Mouse (Mus musculus) embryonic facial prominence, embryonic 14.5 days (tissue): ENCODE data around the gene Ccdc97. TPM values are rescaled to one million over a fixed set of nuclear protein-coding genes. Genes with fewer than 3 reads are reported as not detected.

Source experiments
- ATAC-seq: fragments of 200-750 bp; cut with Nextera tagmentation; 2 replicates; pipeline ENCODE4 v1.8.0; 2017; ENCODE audit warnings: low read depth, moderate number of reproducible peaks, moderate TSS enrichment
- DNase-seq: peaks from one replicate; pipeline ENCODE4 v3.0.0-alpha.2; 2015; ENCODE audit warnings: low spot score
- H3K27ac ChIP-seq: fragments of 300-500 bp; sonication (generic); replicated peaks from 2 replicates; pipeline ENCODE4 v1.5.1; 2014; ENCODE audit warnings: low read depth, mild to moderate bottlenecking, low read length, moderate library complexity
- H3K27me3 ChIP-seq: fragments of 300-500 bp; sonication (generic); replicated peaks from 2 replicates; pipeline ENCODE4 v1.6.1; 2014; ENCODE audit warnings: low read length; ENCODE audit not compliant: control insufficient read depth, insufficient read depth
- H3K36me3 ChIP-seq: fragments of 300-500 bp; sonication (generic); 2 replicates; pipeline ENCODE4 v1.6.1; 2014; ENCODE audit warnings: low read length, mixed read lengths; ENCODE audit not compliant: control insufficient read depth, insufficient read depth
- H3K4me1 ChIP-seq: fragments of 300-500 bp; sonication (generic); 2 replicates; pipeline ENCODE4 v1.6.1; 2014; ENCODE audit warnings: antibody characterized with exemption, low read length; ENCODE audit not compliant: control insufficient read depth, insufficient read depth
- H3K4me2 ChIP-seq: fragments of 300-500 bp; sonication (generic); 2 replicates; pipeline ENCODE4 v1.6.1; 2014; ENCODE audit warnings: low read depth, mild to moderate bottlenecking, low read length, moderate library complexity, mixed read lengths
- H3K4me3 ChIP-seq: fragments of 300-500 bp; sonication (generic); 2 replicates; pipeline ENCODE4 v1.5.1; 2014; ENCODE audit warnings: low read depth, mild to moderate bottlenecking, low read length
- H3K9ac ChIP-seq: fragments of 300-500 bp; sonication (generic); 2 replicates; pipeline ENCODE4 v1.6.1; 2014; ENCODE audit warnings: low read depth, mild to moderate bottlenecking, low read length, moderate library complexity, mixed read lengths
- H3K9me3 ChIP-seq: fragments of 300-500 bp; sonication (generic); 2 replicates; pipeline ENCODE4 v1.6.1; 2016; ENCODE audit warnings: low read length; ENCODE audit not compliant: control insufficient read depth
- WGBS: fragments of 180-500 bp; shearing (Covaris S2); extraction: QIAGEN DNeasy Blood & Tissue Kit; methylation state at CpG from one replicate; pipeline ENCODE4 v1.1.7; 2014; 5-methylcytosine and 5-hydroxymethylcytosine counted together
- polyA plus RNA-seq: library from polyadenylated mRNA; unstranded; fragments of >200 nt; fragmentation: Nextera tagmentation; extraction: Ambion mirVana; gene quantifications from 2 replicates; pipeline ENCODE4 v1.2.1, GENCODE M21; 2014

Gene Ccdc97
- polyA plus RNA-seq, 1 experiment from 2014 or later, result 28.0 TPM

GRCm38 (mm10) chr7:25717478-25717877 lies 1.4 kb downstream of the Ccdc97 start:
- Histone ChIP-seq H3K4me1 (peaks cover 11% of the 10 kb centered on the region), H3K27me3 (no peaks in the 10 kb centered on the region), H3K9ac (peak overlapping the region; percentile 80; the same call in 1 of the 2 replicates), H3K36me3 (peaks cover 63% of the 10 kb centered on the region), H3K4me2 (peak overlapping the region; percentile 93), H3K4me3 (peak overlapping the region; percentile 77; the same call in 1 of the 2 replicates), H3K27ac (no peak overlapping the region), H3K9me3 (no peaks in the 10 kb centered on the region)
- DNase-seq, result no peak
- no peak for ATAC-seq
- 87% methylated on average over 3 of the region's 3 CpGs for WGBS

- H3K4me2 ChIP-seq, result no peak overlapping the region
- WGBS, result 96% methylated on average over 20 of the region's 22 CpGs
- H3K27ac ChIP-seq, result no peak overlapping the region
- DNase-seq (no peak), ATAC-seq (no peak)
- peaks cover 52% of the 10 kb centered on the region for H3K36me3 ChIP-seq
- H3K4me1 ChIP-seq, result peaks cover 26% of the 10 kb centered on the region
- no peak overlapping the region for H3K4me3 ChIP-seq
- H3K9me3 ChIP-seq, result no peaks in the 10 kb centered on the region
- no peak overlapping the region for H3K9ac ChIP-seq
- H3K27me3 ChIP-seq, result no peaks in the 10 kb centered on the region
Measured at GRCm38 (mm10) chr7:25715731-25716271, 3.1 kb downstream of the Ccdc97 start.

- H3K27me3 ChIP-seq, result no peaks in the 10 kb centered on the region
- H3K27ac ChIP-seq, result no peak overlapping the region
- ATAC-seq, result no peak
- H3K9me3 ChIP-seq, result no peaks in the 10 kb centered on the region
- H3K4me2 ChIP-seq, result no peak overlapping the region
- H3K36me3 ChIP-seq, result peaks cover 44% of the 10 kb centered on the region
- DNase-seq, result no peak
- no peak overlapping the region for H3K4me3 ChIP-seq
- peaks cover 36% of the 10 kb centered on the region for H3K4me1 ChIP-seq
- 89% methylated on average over 8 of the region's 8 CpGs for WGBS
- H3K9ac ChIP-seq, result no peak overlapping the region
Measured at GRCm38 (mm10) chr7:25714581-25714980, 4.3 kb downstream of the Ccdc97 start.

GRCm38 (mm10) chr7:25712801-25713200 lies 6.1 kb downstream of the Ccdc97 start:
- ATAC-seq (no peak), DNase-seq (no peak)
- H3K9me3 ChIP-seq, result no peaks in the 10 kb centered on the region
- H3K27me3 ChIP-seq, result no peaks in the 10 kb centered on the region
- H3K36me3 ChIP-seq, result peaks cover 44% of the 10 kb centered on the region
- no peak overlapping the region for H3K27ac ChIP-seq
- H3K4me2 ChIP-seq, result no peak overlapping the region
- 90% methylated on average over 9 of the region's 9 CpGs for WGBS
- H3K4me1 ChIP-seq, result peaks cover 31% of the 10 kb centered on the region
- no peak overlapping the region for H3K9ac ChIP-seq
- H3K4me3 ChIP-seq, result no peak overlapping the region

GRCm38 (mm10) chr7:25711731-25712197 lies 7.1 kb downstream of the Ccdc97 start:
- peak overlapping the region; percentile 63 for H3K27ac ChIP-seq
- peak; percentile 69 for DNase-seq
- peaks cover 44% of the 10 kb centered on the region for H3K36me3 ChIP-seq
- no peak overlapping the region for H3K4me2 ChIP-seq
- 0 out of 2 replicates have a peak overlapping the region, but pooled peaks have one; percentile 30 for H3K9ac ChIP-seq
- 8% methylated on average over 7 of the region's 7 CpGs for WGBS
- peaks cover 25% of the 10 kb centered on the region for H3K4me1 ChIP-seq
- peak; percentile 51 for ATAC-seq
- H3K9me3 ChIP-seq, result no peaks in the 10 kb centered on the region
- no peak overlapping the region for H3K4me3 ChIP-seq
- no peaks in the 10 kb centered on the region for H3K27me3 ChIP-seq

- ATAC-seq, result no peak
- no peak for DNase-seq
- Histone ChIP-seq H3K27ac (peak overlapping the region; percentile 63), H3K36me3 (peaks cover 42% of the 10 kb centered on the region), H3K4me2 (peak overlapping the region; percentile 40), H3K9me3 (no peaks in the 10 kb centered on the region), H3K9ac (peak overlapping the region; percentile 53; the same call in 1 of the 2 replicates), H3K4me3 (no peak overlapping the region), H3K4me1 (peaks cover 25% of the 10 kb centered on the region), H3K27me3 (no peaks in the 10 kb centered on the region)
- 45% methylated on average over 5 of the region's 5 CpGs for WGBS
Measured at GRCm38 (mm10) chr7:25711165-25711564, 7.7 kb downstream of the Ccdc97 start.

- Histone ChIP-seq H3K9me3 (no peaks in the 10 kb centered on the region), H3K9ac (peak overlapping the region; percentile 53), H3K4me2 (peak overlapping the region; percentile 40), H3K27me3 (no peaks in the 10 kb centered on the region), H3K4me1 (peaks cover 25% of the 10 kb centered on the region), H3K27ac (peak overlapping the region; percentile 55), H3K36me3 (peaks cover 36% of the 10 kb centered on the region), H3K4me3 (no peak overlapping the region)
- ATAC-seq (peak; percentile 16), DNase-seq (no peak)
- WGBS, result 0% methylated on average over 5 of the region's 7 CpGs
Measured at GRCm38 (mm10) chr7:25710519-25711130, 8.3 kb downstream of the Ccdc97 start.

- no peaks in the 10 kb centered on the region for H3K9me3 ChIP-seq
- H3K27ac ChIP-seq, result peak overlapping the region; percentile 55
- peak overlapping the region; percentile 40 for H3K4me2 ChIP-seq
- WGBS, result 13% methylated on average over 12 of the region's 12 CpGs
- peaks cover 25% of the 10 kb centered on the region for H3K4me1 ChIP-seq
- H3K9ac ChIP-seq, result peak overlapping the region; percentile 53
- no peaks in the 10 kb centered on the region for H3K27me3 ChIP-seq
- H3K36me3 ChIP-seq, result peaks cover 30% of the 10 kb centered on the region
- ATAC-seq (0 out of 2 replicates have a peak, but pooled peaks have one; percentile 17), DNase-seq (no peak)
- H3K4me3 ChIP-seq, result no peak overlapping the region
Measured at GRCm38 (mm10) chr7:25709961-25710360, 8.9 kb downstream of the Ccdc97 start.
